Mouse (Mus musculus) ES-E14 (cell line): ENCODE data around the gene Mapk1. TPM values are rescaled to one million over a fixed set of nuclear protein-coding genes. Genes with fewer than 3 reads are reported as not detected.

Experiments used
- DNase-seq: peaks from one replicate; pipeline ENCODE4 v3.0.0-alpha.2; 2013; ENCODE audit warnings: low read depth, low spot score
- H3K27ac ChIP-seq: 2 replicates; pipeline ENCODE4 v1.5.1; 2012; ENCODE audit warnings: low read depth, mild to moderate bottlenecking, low read length, moderate library complexity, mixed read lengths; ENCODE audit not compliant: poor library complexity, insufficient read depth, severe bottlenecking
- H3K36me3 ChIP-seq: 2 replicates; pipeline ENCODE4 v1.6.1; 2012; ENCODE audit warnings: mild to moderate bottlenecking, low read length, moderate library complexity, mixed read lengths; ENCODE audit not compliant: control insufficient read depth, poor library complexity, insufficient read depth, severe bottlenecking
- H3K4me1 ChIP-seq, 2 experiments: fragments of 150-350 bp in 1 of 2; sonication (generic) in 1 of 2; 2 replicates each; pipeline ENCODE4 v1.6.1; 2012; ENCODE audit warnings: low read length in 2 of 2, mild to moderate bottlenecking in 1 of 2, mixed read lengths in 1 of 2; ENCODE audit not compliant: control insufficient read depth in 2 of 2, insufficient read depth in 2 of 2, poor library complexity in 1 of 2
- H3K4me3 ChIP-seq, 2 experiments: fragments of 150-350 bp in 1 of 2; sonication (generic) in 1 of 2; 2 replicates each; pipeline ENCODE4 v1.5.1; 2012; ENCODE audit warnings: low read length in 2 of 2, low read depth in 1 of 2, mild to moderate bottlenecking in 1 of 2, mixed read lengths in 1 of 2; ENCODE audit not compliant: insufficient read depth in 1 of 2, poor library complexity in 1 of 2, severe bottlenecking in 1 of 2
- H3K9ac ChIP-seq: 2 replicates; pipeline ENCODE4 v1.6.1; 2012; ENCODE audit warnings: low read depth, mild to moderate bottlenecking, low read length, mixed read lengths; ENCODE audit not compliant: poor library complexity, insufficient read depth, severe bottlenecking
- H3K9me3 ChIP-seq: fragments of 150-350 bp; sonication (generic); 2 replicates; pipeline ENCODE4 v1.6.1; 2012; ENCODE audit warnings: low read depth, mild to moderate bottlenecking, low read length; ENCODE audit not compliant: control insufficient read depth, insufficient read depth
- CHD2 ChIP-seq: IDR thresholded peaks from 2 replicates; pipeline ENCODE4 v1.6.1; 2014; ENCODE audit warnings: mild to moderate bottlenecking, low read depth, low read length, inconsistent platforms
- HCFC1 ChIP-seq: IDR thresholded peaks from 2 replicates; pipeline ENCODE4 v1.6.1; 2012; ENCODE audit warnings: low read length, inconsistent platforms, borderline replicate concordance; ENCODE audit not compliant: insufficient read depth
- MAFK ChIP-seq: IDR thresholded peaks from 2 replicates; pipeline ENCODE4 v1.6.1; 2014; ENCODE audit warnings: mild to moderate bottlenecking, low read depth, low read length, inconsistent platforms; ENCODE audit not compliant: insufficient read depth
- ZC3H11A ChIP-seq: IDR thresholded peaks from 2 replicates; pipeline ENCODE4 v1.6.1; 2012; ENCODE audit warnings: low read depth, mild to moderate bottlenecking, inconsistent platforms, low read length, borderline replicate concordance
- ZNF384 ChIP-seq: IDR thresholded peaks from 2 replicates; pipeline ENCODE4 v1.6.1; 2012; ENCODE audit warnings: low read depth, low read length, inconsistent platforms
- in situ Hi-C, 2 experiments: fragments of 600-800 bp; cut with MboI; formaldehyde crosslinking; loops; one replicate each; pipeline ENCODE4 v1.15.1; 2025; ENCODE audit warnings: low sequenced_read_pairs in 2 of 2, inconsistent platforms in 1 of 2; ENCODE audit not compliant: unreplicated experiment in 2 of 2
- total RNA-seq: library from RNA; depleted of rRNA; stranded (reverse); fragments of 300-350 nt; gene quantifications from 2 replicates; pipeline ENCODE4 v1.2.3, GENCODE M21; 2012

Mapk1 gene
- total RNA-seq, 1 experiment, result 136 TPM

DNA sequence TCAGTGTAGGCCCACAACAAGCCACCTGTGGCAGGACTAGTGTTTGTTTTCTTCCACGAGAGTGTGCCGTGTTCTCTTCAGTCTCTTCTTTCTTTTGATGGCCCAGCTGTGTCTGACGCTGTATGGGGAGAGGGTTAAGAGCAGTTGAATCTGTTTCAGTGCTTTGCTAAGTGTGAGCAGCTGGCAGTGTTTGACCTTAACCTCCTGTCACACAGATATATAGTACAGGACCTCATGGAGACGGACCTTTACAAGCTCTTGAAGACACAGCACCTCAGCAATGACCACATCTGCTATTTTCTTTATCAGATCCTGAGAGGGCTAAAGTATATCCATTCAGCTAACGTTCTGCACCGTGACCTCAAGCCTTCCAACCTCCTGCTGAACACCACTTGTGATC is 34.9 kb downstream of the Mapk1 start:
- no peak for DNase-seq
- in situ Hi-C loops, result no loop called here
- Histone ChIP-seq H3K27ac (no peak overlapping the region), H3K4me1 (no peaks in the 10 kb centered on the region), H3K9me3 (no peaks in the 10 kb centered on the region), H3K4me3 (no peak overlapping the region), H3K9ac (no peak overlapping the region), H3K36me3 (peaks cover 17% of the 10 kb centered on the region)
- TF ChIP-seq MAFK, result no peak
- TF ChIP-seq CHD2, result no peak
- no peak for TF ChIP-seq ZC3H11A
- no peak for TF ChIP-seq HCFC1
- TF ChIP-seq ZNF384, result no peak

DNA sequence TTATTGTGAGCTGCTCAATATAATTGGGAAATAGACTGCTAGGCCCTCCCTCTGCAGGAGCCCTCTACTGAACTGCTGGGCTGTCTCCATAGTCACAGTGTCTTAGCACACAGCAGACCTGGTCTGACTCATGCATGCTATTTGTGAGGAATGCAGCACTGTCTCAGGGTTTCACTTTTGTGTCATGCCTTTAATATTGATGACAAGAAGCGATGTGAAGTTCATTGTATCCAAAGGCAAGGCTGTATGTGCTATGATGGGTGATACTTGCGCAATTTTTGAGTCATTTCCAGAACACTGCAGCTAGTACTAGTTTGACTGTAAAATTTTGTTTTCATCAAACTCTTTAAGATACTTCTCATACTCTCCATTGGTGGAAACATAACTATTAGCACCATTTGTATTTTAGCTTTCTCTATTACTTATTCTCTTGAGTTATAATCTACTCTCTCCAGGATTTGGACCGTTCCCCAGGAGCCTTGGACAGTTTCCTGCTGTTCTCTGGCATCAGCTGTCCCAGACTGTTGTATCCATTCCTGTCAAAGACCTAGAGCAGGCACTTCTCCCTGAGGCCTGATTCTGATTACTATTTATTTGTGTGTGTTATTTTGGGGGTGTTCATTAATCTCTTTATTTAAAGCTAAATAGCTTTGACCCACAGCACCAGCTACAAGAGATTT is 41.4 kb downstream of the Mapk1 start:
- peaks cover 24% of the 10 kb centered on the region for H3K36me3 ChIP-seq
- no peak overlapping the region for H3K9ac ChIP-seq
- no peak overlapping the region for H3K4me3 ChIP-seq
- H3K4me1 ChIP-seq, result no peaks in the 10 kb centered on the region
- no peak for DNase-seq
- H3K9me3 ChIP-seq, result no peaks in the 10 kb centered on the region
- no peak overlapping the region for H3K27ac ChIP-seq
- TF ChIP-seq MAFK (no peak), CHD2 (no peak), ZC3H11A (no peak), ZNF384 (no peak), HCFC1 (no peak)
- in situ Hi-C loops, result no loop called here

DNA sequence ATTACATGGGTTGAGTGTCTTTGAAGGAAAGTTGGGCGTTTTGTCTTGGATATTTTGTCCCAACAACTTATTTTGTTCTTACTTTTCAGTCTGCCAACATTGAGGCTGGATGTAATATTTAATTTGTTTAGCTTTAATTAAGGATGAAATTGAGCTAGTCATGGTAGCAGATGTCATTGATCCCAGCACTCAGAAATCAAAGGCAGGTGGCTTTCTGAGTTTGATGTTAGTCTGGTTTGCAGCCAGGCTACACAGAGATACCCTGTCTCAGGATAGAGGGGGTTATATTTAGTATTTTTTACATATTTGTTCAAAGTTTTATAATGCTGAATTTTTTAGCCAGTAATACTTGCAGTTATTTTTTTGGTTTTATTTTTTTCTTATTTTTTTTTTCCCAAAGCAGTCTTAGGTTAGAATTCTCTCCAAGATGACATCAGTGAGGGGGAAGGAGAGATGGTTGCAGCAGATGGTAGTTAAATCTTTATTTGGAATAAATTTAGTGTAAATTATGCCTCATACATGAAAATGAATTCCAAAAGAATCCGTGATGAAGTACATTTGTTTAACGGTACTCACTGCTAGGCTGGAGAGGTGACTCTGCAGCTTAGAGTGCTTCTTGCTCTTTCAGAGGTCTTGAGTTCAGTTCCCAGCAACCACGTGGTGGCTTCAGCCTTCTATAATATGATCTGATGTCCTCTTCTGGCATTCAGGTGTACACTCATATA is 47.0 kb downstream of the Mapk1 start:
- Histone ChIP-seq H3K4me3 (no peak overlapping the region), H3K4me1 (no peaks in the 10 kb centered on the region; a peak in 1 of 4 replicates), H3K36me3 (peaks cover 23% of the 10 kb centered on the region), H3K9ac (no peak overlapping the region), H3K9me3 (no peaks in the 10 kb centered on the region), H3K27ac (no peak overlapping the region)
- in situ Hi-C loops, result no loop called here
- DNase-seq, result no peak
- TF ChIP-seq CHD2 (no peak), ZNF384 (no peak), HCFC1 (no peak), ZC3H11A (no peak), MAFK (no peak)

DNA sequence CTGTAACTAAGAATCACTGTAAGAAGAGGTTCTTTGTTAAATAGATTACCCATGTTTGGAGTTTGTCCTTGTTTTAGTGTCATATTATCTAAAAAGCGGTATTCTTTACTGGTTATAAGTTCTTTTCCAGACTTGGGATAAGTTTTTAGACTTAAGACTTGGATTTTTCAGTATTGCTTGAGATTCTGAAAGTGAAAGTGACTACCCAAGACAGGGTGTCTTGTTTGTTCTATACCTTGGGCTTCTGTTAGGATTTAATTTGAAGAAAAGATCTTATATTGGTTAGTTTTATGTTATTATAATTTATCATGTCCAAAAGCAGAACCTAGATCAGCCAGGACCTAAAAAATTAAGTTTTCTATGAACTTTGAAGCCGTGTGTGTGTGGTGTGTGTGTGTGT is 50.6 kb downstream of the Mapk1 start:
- in situ Hi-C loops, result no loop called here
- Histone ChIP-seq H3K9ac (no peak overlapping the region), H3K4me1 (no peaks in the 10 kb centered on the region; a peak in 1 of 4 replicates), H3K27ac (no peak overlapping the region), H3K36me3 (peaks cover 21% of the 10 kb centered on the region), H3K4me3 (no peak overlapping the region), H3K9me3 (no peaks in the 10 kb centered on the region)
- TF ChIP-seq ZC3H11A, result no peak
- TF ChIP-seq MAFK, result no peak
- no peak for TF ChIP-seq HCFC1
- no peak for TF ChIP-seq CHD2
- TF ChIP-seq ZNF384, result no peak
- no peak for DNase-seq
